Mouse (Mus musculus): ENCODE measurements around the gene Ahctf1. TPM values are rescaled to one million over a fixed set of nuclear protein-coding genes. Genes with fewer than 3 reads are reported as not detected.
"Not testable (repeated sequence)": the region's sequence is repeated elsewhere in the genome, so short reads cannot be mapped to it uniquely, and the experiment has no call there.

Gene Ahctf1
- total RNA-seq, 2 experiments from 2014 or later: 39.9 to 55.1 TPM

DNA sequence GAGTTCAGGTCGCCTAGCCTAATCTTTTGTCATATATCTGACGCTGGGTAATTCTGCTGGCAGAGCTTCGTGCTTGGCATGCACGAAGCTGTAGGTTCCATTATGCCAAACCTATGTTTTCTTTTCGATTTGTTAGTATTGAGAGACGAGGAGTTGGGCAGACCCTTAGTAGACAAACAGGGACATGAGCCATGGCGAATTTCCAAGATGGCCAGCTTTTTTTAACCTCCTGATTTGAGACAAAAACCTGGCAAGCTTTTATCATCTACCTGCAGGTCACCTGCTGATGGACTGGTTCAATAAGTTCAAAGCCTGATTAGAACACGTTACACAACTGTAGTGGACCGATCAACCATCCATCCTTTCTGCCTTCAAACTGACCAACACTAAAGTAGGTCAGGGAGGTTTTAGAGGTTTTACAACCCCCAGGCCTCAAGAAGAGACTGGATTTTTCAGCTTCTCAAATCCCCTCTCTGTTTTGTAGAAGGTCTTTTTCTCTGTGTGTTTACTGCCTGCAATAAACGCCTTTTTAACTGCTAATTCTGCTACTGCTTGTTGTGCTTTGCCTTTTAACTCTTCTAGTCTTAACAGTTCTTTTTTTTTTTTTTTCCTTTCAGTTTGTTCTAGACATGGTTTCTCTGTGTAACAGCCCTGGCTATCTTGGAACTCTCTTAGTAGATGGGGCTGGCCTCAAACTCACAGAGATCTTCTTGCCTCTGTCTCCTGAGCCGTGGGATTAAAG, 831 bp upstream of the Ahctf1 start:
- DNase-seq: no peak

DNA sequence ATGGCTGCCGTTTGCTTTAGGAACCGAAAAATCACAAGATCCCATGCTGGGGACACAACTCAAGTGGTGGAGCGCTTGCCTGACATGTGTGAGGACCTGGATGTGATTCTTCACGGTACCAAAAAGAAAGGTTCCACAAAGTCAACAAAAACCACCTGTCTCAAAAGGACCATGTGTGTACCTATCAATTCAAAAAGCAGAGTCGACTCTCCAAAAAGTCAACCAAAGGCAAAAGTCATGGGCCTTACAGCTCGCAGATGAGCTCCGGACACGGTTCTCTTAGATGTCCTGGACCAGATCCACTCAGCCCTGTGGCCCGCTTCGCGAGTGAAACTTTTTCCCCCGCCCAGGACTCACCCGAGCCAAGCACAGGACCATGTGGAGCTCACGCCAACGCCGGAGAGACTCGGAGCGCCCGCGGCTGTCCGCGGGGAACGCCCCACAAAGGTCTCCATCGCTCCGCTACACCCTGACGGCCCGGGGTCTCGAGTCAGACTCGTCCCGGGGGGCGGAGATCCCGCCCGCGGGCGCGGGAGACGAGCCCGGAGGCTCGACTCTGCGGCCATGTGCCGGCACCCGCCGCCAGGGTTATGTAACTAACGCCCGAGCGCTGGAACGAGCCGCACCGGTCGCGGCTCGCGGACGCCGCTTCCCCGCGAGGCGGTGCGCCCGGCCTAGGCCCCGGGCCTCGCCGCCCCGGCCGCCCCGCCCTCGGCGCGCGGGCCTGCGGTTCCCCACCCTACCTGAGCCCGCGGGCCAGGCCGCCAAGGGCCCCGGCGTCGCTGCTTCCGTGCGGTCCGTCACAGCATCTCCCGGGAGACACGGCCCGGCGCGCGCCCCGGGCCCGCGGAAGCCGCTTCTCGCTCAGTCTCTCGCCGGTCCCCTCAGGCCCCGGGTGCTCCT, 619 bp downstream of the Ahctf1 start, which contains the start of gene Gm10518:
TSS of gene Gm10518 (plus strand) at position 767 of the 903 bp plus-strand sequence.
- peak; percentile 59 to 69 for DNase-seq

DNA sequence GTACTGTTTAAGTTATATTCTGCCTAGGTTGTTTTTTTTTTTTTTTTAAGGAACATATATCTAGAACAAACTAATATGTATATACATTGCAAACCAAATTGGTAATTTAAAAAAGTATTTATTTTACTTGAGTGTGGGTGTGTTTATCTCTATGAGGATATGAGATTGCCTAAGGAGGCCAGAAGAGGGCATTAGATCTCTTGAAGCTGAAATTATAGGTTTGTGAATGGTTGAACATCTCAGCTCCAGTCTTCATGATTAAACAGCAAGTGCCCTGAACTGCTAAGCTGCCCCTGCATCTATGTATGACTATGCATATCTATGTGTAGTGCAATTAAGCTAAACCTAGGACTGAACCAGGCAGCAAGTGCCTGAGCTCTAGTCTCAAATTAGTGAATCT, 4.7 kb downstream of the Ahctf1 start:
- DNase-seq: no peak

DNA sequence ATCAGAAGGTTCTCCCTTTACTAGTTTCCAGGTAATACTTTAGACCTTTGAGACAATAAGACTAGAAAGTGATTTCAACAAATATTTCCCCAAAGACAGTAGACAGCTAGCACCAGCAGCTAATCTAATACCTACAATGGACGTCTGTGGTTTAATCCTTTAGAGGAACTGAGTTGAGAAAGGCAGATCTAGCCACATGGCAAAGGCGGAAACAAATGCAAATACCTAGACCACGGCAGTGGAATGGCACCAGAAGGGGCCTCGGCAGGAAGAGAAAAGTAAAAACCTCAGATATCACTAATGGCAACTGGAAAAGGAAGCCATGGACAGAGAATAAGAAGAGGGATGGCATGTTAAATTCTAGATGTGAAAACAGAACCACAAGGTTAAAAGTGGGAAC, 16.2 kb downstream of the Ahctf1 start:
- no peak for DNase-seq

DNA sequence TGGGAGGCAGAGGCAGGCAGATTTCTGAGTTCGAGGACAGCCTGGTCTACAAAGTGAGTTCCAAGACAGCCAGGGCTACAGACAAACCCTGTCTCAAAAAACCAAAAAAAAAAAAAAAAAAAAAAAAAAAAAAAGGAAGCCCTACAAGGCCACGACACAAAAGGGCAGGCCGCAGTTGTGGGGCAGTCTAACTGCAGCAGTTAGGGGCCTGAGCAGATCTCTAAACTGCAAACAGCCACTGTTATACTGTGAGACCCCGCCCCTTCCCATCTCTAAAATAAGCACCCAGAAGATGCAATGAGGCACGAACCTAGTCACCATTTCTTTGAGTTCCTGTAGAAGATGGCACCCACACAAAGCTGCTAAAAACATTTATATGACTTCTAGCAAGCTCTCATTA, 18.0 kb downstream of the Ahctf1 start:
- no peak for DNase-seq

DNA sequence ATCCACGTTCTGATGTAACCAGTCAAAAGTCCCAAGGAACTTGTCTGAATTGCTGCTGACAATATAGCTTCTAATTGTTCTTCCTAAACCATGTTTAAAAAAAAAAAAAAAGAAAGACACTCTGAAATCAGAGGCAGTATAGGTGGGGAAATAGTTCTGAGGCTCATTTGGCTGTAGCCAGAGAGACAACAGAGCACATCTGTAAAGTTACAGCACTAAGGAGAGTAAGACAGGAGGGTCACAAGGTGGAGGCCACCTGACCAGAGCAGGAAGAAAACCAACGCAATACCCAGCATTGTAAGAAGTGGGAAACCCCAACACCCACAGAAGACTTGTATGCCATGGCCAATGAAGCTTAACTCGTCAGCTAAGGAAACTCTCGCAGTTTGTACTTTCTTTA, 19.4 kb downstream of the Ahctf1 start:
- no peak for DNase-seq

DNA sequence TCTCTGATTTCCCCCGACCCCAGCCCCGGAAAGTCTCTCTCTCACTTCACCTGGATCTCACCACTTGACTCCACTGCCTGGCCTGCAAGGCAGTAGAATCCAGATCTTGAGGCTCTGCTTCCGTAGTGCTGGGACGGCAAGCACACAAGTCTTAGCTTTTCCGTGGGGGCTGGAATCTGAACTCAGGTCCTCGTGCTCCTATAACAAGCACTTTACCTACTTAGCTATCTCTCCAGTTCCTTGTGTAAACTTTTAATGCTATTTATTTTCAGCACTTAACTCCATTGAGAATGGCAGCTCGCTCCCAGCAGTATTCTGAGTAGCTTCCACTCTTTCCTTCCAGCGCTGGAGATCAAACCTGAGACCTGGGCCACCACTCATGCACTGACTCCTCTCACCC, 26.6 kb downstream of the Ahctf1 start:
- no peak for DNase-seq

DNA sequence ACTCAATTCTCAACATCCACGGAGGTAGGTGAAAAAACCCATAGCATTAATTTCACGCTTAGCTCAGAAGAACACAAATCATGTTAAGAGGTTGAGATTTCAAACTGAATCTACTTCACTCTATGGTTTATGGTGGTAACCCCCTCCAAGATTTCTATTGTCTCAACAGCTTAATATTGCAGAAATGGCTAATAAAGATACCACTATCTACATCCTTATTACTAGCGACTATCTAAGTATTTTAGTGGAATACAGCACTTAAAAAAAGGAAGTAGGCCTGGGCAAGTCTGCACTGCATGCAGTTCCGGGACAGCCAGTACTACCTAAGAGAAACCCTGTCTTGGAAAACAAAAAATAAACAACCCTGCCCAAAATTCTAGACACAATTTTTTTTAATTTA, 42.9 kb downstream of the Ahctf1 start:
- no peak for DNase-seq

DNA sequence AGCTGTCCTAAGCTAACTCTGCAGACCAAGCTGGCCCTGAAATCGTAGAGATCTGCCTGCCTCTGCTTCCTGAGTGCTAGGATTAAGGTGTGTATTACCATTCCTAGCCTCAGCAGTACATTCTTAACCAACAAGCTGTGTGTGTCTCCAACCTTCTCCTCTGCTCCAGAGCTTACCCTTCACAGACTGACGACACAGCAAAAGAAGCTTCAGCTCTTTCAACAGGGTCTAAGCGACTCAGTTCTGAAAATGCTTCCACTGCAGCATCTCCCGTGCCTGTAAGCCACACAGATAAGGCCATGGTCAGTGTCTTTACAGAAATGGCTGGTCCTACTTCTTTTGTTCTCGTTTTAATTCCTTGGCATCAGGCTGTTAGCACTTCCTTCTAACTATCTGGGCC, 43.4 kb downstream of the Ahctf1 start:
- DNase-seq: no peak

DNA sequence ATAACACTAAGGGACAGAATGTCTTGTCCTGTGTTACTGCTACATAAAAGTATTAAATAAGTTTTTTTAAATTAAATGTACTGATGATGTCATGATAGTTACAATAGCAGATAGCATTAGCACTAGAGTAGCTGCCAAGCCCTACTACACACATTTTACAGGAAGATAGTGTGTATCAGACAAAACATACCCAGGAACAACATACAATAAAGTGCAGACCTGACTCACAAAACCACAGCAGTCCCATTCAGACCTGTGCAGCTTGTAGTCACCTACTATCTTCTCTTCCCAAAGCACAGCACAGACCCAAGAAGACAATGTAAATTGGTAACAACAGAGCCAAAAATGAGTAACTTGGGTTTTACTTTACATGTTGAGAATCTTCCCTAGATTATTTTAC, 47.0 kb downstream of the Ahctf1 start:
- no peak for DNase-seq

DNA sequence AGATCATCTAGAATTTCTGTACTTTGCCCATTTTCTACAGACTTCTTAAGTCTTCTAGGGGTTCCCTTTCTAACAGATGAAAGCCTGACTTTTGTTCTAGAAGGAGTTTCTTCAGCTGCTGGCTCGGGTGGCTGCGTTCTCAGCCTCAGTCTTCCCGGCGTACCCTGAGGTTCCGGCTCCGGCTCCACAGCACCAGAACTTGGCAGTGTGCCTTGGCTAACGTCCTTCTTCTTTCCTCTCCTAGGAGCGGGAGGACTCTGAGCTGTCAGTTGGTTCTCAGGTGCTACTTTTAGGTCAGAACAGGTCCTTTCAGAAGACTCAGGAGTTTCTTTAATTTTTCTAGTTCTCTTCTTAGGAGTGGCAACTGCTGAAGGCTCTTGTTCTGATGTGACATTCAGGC, 50.5 kb downstream of the Ahctf1 start:
- DNase-seq: no peak

DNA sequence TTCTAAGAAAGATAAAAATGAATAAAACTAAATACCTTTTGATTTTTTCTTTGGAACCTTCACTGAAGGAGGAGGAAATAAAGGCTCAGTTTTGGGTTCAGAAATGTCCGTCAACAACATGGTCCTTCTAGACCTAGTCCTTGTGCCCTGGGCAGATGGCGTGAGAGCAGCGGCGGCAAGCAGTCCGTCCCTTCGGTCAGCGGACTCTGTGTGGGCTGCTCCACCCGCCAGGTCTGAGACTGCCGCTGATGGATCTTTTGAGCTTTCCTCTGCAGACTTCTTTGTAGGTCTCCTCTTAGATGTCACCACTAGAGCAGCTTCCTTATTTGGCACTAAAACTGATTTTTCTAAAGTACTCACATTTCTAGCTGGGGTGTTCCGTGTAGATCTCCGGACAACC, 51.2 kb downstream of the Ahctf1 start:
- no peak for DNase-seq

DNA sequence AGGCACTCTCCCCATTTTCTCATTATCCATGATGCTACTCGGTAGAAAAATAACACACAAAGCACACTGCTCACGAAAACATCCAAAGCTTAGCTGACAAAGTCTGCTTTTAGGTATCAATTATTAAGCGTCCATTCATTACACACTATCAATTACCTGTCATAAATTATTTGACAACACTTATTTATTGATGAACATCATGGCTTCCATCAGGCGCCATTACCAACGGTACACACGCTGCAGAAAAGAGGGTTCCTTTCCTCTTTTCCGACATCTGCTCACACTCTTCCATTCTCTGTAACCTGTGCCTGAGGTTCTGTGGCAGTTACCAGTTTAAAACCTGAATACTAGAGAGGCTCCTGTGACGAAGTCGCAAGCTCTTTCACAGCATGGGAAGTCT, 58.3 kb downstream of the Ahctf1 start, which contains the start of gene Kif28:
TSS of gene Kif28 (minus strand) at position 101 of the 400 bp plus-strand sequence.
- no peak for DNase-seq

DNA sequence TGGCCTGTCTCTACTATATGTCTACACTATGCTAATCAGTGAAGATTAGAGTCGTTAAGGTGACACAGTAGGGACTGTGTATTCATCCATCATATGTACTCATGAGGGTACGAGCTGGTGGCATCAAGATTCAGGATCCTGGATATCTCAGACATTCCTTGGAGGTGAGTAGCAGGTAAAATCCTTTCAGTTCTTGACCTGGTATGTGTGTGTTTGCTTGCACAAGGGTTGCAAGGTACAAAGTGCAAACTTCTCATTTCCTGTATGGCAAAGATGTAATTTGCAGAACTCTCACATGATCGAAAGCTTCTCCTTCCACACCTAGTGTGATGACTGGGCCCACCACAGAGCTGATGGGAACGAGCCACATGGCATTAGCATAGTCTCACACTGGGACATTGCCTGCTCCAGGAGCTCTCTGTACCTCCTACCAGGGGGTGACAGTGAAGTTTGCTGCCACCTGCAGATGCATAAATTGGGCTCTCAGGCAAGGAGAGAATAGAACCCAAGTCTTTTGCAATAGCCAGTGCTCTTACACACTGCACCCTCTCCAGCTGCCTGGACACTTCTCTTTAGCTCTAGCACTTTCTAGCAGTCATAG, 59.8 kb downstream of the Ahctf1 start:
- no peak for DNase-seq

DNA sequence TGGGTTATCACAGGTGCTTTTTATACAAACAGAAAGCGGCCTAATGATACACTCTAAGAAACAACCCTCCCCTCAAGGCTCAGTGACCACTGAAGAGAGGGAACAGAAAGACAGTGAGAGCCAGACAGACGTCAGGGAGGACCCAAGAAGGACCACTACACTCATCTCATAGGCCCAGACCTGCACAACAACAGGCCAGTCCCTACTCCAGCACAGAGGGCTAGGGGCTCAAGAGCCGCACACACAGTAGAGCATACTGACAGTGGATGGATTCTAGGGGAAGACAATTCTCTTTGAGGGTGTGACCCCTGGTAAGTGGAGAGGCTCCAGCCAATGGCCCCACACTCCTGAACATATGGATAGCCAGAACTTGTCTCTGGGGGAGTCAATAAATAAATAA, 67.0 kb downstream of the Ahctf1 start:
- DNase-seq: no peak

DNA sequence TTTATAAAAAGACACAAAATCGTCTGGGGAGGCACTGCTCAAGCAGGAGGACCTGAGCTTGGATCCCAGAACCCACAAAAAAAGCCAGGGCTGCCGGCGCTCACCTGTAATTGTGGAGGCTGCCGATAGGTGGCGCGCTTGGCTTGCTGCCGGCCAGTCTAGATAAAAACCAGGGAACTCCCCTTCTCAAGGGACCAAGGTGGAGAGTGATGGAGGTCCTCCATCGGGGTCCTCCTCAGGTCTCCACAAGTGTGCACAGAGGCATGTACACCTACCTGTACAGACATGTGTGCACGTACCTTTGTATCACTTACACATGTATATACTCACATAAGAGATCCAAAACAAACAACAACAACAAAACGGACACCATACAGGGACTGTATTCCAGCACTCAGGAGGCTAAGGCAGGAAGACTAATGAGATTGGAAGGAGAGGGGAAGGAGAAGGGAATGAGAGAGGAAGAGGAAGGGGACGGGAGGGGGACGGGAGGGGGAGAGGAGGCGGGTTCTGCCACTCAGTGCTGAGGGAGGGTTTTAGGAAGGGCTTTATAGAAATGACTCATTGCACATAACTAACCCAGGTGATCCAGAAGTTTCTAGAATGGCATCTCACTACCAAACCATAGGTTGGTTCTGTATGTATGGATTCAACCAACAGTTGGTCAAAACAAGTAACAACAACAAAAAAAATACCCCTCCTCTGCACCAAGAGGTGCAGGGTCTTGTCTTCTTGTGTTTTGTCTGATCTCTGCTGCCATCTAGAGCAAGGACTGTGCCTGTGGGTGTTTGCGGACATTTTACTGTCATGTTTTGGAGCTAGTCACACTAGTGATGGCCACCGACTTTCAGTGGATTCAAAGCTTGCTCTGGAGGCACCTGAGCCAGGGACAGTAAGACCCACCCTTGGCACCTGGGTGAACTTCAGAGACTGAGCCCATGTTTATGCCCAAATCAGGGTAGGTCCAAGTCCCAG, 68.7 kb downstream of the Ahctf1 start:
- DNase-seq: peak; percentile 64 to 69

DNA sequence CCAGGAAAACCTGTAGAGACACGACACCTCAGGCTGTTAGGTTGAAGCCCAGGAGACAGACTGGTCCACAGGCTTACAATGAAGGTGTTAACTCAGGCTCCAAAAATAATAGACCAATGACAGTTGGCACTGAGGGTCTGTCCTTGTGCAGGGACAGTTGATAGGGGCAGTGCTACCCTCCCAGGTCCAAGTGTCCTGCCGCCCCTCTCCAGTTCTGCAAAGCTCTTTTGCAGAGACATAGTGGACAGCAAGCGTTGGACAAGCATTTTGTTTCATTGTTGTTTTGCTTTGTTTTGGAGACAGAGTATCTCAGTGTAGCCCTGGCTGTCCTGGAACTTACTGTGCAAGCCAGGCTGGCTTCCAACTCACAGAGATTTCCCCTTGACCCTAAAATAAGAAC, 72.1 kb downstream of the Ahctf1 start:
- DNase-seq: no peak

DNA sequence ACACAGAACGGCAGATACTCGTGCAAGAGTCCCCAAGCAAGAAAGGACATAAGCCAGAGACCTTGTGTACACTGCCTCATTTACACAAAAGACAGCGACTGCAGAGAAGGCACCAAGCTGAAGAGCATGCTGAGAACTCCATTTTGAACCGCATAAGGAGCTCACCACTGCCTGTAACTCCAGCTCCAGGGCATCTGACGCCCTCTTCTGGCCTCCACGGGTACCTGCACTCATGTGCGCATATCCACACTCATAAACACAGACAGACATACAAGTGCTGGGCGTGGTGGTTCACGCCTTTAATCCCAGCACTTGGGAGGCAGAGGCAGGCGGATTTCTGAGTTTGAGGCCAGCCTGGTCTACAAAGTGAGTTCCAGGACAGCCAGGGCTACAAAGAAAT, 74.8 kb downstream of the Ahctf1 start:
- DNase-seq: no peak

DNA sequence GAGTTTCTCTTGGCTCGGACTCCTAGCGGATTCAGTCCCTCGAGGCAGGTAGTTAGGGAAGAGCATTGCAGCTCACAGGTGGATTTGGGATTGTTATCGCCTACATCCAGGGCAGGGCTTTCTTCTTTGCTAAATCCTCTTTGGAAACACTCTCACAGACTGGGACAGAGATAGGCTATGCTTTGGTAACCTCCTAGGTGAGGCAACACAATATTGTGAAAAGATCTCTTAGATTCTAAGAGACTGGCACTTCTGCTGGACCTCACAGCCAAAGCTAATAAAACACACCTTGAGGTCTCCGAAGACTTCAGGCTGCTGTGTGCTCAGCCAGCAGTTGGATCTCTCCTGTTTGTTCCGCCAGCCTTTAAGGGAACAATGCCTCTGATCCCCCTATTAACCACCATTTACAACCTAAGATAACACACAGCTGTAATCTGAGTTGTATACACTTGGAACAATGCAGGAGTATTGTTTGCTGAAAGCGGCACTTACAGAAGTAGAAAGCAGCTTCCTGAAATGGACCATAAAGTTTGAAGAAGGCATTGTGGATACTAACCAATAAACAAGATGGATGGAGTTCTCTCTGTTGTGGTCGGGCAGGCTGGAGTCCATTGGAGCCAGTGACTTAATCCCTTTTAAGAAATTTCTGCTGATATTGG, 80.5 kb downstream of the Ahctf1 start:
- no peak for DNase-seq

DNA sequence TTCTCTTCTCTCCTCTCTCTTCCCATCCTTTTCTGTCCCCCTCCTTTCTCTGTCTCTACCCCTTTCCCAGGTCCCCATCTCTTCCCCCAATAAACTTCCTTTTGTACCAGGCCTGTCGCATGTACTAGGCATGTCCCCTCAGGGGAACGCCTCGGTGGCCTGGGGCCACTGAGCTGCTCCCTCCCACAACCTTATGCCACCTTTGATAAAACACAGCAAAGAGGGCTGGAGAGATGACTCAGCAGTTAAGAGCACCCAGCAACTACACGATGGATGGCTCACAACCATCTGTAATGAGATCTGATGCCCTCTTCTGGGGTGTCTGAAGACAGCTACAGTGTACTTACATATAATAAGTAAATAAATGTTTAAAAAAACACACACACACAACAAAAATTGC, 87.7 kb downstream of the Ahctf1 start:
- no peak for DNase-seq

DNA sequence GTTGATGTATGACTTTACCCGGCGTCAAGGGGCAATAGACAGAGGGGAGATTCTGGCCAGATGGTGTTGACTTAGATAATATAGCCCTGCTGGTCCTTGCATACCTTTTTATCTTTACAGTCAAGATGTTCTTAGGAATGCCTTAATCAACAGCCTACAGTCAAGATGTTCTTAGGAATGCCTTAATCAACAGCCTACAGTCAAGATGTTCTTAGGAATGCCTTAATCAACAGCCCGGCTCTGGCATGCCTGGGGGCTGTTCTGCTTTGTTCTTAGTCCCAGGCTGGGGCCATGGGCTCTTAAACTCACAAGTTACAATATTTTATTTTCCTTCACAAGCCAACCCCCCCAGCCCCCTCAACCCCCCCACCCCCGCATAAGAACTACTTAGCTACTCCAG, 88.2 kb downstream of the Ahctf1 start:
- not testable (repeated sequence) for DNase-seq

DNA sequence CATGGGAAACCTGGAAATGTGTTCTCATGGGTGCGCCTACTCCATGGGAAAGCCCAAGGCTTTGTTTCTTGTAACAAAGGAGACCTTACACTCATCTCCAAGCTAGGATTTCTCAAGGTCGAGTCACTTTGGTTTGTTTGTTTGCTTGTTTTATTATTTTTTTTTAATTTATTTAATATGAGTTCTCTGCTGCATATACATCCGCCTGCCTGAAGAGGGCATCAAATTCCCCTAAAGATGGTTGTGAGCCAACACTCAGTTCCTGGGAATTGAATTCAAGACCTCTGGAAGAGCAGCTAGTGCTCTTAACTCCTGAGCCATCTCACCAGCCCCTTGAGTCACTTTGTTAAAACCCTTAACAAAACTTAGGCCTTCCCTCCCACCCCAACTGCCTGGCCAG, 90.1 kb downstream of the Ahctf1 start:
- no peak for DNase-seq

Data from layer of hippocampus, postnatal 36 days (tissue).